Mouse (Mus musculus) heart, postnatal 25 days (tissue): Measurements from ENCODE around the gene Gm9936. TPM values are rescaled to one million over a fixed set of nuclear protein-coding genes. Genes with fewer than 3 reads are reported as not detected.
"Not testable (repeated sequence)": the region's sequence is repeated elsewhere in the genome, so short reads cannot be mapped to it uniquely, and the experiment has no call there.

Source experiments
- DNase-seq: peaks from one replicate; pipeline ENCODE4 v3.0.0; 2022; ENCODE audit warnings: low spot score
- intact Hi-C: fragments of 180-260 bp; cut with DNase I; formaldehyde crosslinking; loops from one replicate; pipeline ENCODE4 v1.15.1; 2025
- total RNA-seq, 2 experiments: library from RNA; stranded (reverse); gene quantifications; 2 replicates each; pipeline ENCODE4 v1.2.3; 2021

The Gm9936 gene
- total RNA-seq, result not detected

GRCm38 (mm10) chr5:114858582-114858981, at the start of gene Gm9936:
Gm9936 (minus strand) TSS chr5:114858682.
- intact Hi-C loops, result loop anchor here (5.0 kb wide), 1 partner anchor 151 kb away; the partner anchor contains the start of gene Tchp
- DNase-seq, result no peak

DNA sequence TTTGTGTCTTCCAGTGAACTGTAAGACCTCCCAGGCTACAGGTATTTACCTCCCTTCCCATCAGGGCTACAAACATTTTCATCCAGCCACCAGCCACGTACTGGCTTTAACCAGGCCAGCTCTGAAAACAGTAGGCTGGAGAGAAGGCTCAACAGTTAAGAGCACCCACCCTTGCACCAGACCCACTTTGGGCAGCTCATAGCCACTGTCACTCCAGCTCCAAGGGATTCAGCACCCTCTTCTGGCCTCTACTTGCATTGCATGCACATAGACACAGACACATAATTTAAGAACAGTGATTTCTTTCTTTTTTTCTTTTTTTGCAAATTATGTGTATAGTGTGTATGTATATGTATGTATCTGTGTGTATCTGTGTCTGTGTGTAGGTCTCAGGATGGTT, 43.9 kb upstream of the Gm9936 start:
- intact Hi-C loops, result loop anchor here (5.0 kb wide), 1 partner anchor 195 kb away; the partner anchor contains the start of gene Tchp

GRCm38 (mm10) chr5:114898857-114899256, 40.4 kb upstream of the Gm9936 start:
- intact Hi-C loops, result loop anchor here (5.0 kb wide), 1 partner anchor 77 kb away; the partner anchor contains the start of gene 1500011B03Rik
- DNase-seq, result no peak

More for the DNA sequence above, 43.9 kb upstream of the Gm9936 start:
- DNase-seq, result no peak

- intact Hi-C loops, result loop anchor here (5.0 kb wide), 1 partner anchor 75 kb away; the partner anchor contains the start of gene 1500011B03Rik
- DNase-seq, result peak; percentile 31
These were observed 38.9 kb upstream of the Gm9936 start for GRCm38 (mm10) chr5:114897374-114897793.

- intact Hi-C loops, result loop anchor here (5.0 kb wide), 1 partner anchor 75 kb away; the partner anchor contains the start of gene 1500011B03Rik
- no peak for DNase-seq
These were observed 38.3 kb upstream of the Gm9936 start, which contains the start of gene Oasl2 for GRCm38 (mm10) chr5:114896688-114897373. Oasl2 (plus strand) TSS chr5:114896936.

GRCm38 (mm10) chr5:114895542-114895941, 37.1 kb upstream of the Gm9936 start:
- DNase-seq, result no peak
- intact Hi-C loops, result loop anchor here (5.0 kb wide), 1 partner anchor 73 kb away; the partner anchor contains the start of gene 1500011B03Rik

DNA sequence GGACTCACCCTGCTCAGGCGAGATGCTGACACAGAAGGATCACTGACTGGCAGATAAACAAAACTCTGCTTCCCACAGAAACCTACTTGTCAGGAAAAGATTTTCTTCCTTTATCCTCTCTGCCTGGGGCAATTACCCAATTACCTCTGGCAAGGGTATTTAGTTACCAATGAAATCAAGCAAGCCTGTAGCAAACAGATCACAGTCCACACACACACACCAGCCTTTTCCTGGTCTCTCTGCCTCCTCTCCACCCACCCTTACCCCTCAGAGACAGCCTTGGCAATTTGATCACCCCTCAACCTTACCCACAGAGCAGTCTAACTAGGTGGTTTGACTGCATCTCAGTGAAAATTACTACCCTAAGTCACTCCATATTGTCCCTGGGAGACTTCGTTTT, 30.5 kb upstream of the Gm9936 start:
- intact Hi-C loops, result no loop called here
- DNase-seq, result no peak

- intact Hi-C loops, result no loop called here
- DNase-seq, result no peak
These were observed 28.3 kb upstream of the Gm9936 start for GRCm38 (mm10) chr5:114886801-114887200.

- intact Hi-C loops, result no loop called here
- no peak for DNase-seq
These were observed 24.5 kb upstream of the Gm9936 start for GRCm38 (mm10) chr5:114883022-114883421.

- intact Hi-C loops, DNase-seq: not testable (repeated sequence)
These were observed 23.8 kb upstream of the Gm9936 start for GRCm38 (mm10) chr5:114882319-114882718.

- intact Hi-C loops, result no loop called here
- DNase-seq, result no peak
These were observed 20.9 kb upstream of the Gm9936 start for GRCm38 (mm10) chr5:114879399-114879798.

DNA sequence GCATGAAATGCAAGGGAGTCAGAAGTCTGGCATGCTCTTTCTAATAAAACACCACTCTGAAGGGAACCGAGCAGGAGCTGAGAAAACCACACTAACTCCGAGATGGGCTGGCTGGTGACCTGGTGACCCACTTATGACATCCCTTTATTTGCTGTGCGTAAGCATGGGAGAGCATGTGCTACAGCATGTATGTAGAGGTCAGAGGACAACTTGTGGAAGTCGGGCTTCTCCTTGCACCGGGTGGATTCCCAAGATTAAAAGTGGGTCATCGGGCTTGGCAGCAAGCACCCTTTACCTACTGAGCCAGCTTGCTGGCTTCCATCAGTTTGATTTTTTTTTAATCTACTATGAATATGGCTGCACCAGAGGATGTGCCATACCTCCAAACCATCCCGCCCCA, 19.0 kb upstream of the Gm9936 start:
- intact Hi-C loops, result no loop called here
- DNase-seq, result no peak

- intact Hi-C loops, result no loop called here
- DNase-seq, result no peak
These were observed 17.8 kb upstream of the Gm9936 start for GRCm38 (mm10) chr5:114876331-114876730.

- intact Hi-C loops, result no loop called here
- DNase-seq, result no peak
These were observed 17.4 kb upstream of the Gm9936 start for GRCm38 (mm10) chr5:114875858-114876257.

GRCm38 (mm10) chr5:114865279-114865678, 6.8 kb upstream of the Gm9936 start:
- DNase-seq, result no peak
- intact Hi-C loops, result no loop called here

DNA sequence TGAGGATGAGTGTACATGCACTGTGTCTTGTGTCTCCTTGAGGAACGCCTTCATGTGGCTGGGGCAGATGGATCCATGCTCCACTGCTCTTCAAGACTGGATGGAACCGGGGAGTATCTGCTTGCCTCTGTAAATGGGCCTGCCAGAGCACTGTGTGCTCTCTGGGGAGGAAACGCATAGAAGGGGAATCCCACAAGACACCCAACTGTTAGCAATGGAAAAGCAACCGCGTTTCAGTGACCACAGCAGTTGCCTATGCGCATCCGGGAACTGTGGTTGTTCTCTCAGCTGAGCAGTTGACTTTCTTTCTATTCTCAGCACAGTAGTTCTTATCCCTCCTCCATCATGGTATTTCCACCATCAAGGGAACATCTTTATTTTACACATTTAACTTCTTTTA, 6.3 kb upstream of the Gm9936 start:
- intact Hi-C loops, result no loop called here
- DNase-seq, result no peak

DNA sequence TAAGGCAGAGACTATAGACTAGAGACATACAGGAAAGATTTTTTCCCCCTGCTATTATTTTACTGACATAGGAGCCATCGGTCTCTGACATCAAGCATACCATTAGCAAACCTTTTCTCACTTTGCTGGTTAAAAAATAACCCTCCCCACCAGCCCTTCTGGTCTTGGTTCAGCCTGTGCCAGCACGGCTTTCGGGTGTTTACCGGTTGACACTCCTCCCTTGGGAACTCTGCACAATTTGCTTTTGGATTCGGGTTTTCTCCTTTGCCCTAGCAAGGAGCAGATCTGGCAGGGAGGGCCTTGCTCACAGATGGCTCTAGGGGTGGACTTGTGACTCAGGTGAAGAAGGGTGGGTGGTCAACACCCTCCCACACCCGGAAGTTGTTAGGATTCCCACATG, 3.2 kb upstream of the Gm9936 start:
- intact Hi-C loops, result no loop called here
- DNase-seq, result no peak

- peak; percentile 33 for DNase-seq
These were observed 771 bp upstream of the Gm9936 start for GRCm38 (mm10) chr5:114859253-114859652.

GRCm38 (mm10) chr5:114853364-114853763, 5.1 kb downstream of the Gm9936 start, which contains the start of gene 4930519G04Rik:
4930519G04Rik (plus strand) TSS chr5:114853664.
- intact Hi-C loops, DNase-seq: not testable (repeated sequence)

More at GRCm38 (mm10) chr5:114859253-114859652, 771 bp upstream of the Gm9936 start:
- intact Hi-C loops, result loop anchor here (5.0 kb wide), 1 partner anchor 152 kb away; the partner anchor contains the start of gene Tchp

DNA sequence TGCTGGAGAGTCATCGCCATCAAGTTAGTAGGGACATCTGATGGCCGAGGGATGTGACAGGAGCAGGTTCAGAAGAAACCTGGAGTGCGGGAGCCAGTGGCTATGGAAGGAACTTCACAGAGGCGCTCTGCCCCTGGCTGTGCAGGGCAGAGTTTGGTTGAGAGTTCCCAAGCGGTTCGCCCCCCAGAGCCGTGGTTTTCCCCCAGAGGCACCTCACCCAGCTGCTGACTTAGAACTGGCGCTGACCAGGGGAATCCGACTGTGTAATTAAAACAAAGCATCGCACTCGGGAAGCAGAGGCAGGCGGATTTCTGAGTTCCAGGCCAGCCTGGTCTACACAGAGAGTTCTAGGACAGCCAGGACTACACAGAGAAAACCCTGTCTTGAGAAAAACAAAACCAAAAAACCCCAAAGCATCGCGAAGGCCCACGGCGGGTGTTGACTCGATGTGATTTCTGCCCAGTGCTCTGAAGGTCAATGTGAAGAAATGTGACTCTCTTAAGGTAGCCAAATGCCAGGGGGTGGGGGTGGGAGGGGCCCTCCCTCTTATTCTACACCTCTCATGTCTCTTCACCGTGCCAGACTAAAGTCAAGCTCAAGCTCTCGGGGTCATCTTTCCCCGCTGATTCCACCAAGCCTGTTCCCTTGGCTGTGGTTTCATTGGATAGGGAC, 6.8 kb downstream of the Gm9936 start:
- intact Hi-C loops, result no loop called here
- DNase-seq, result no peak

DNA sequence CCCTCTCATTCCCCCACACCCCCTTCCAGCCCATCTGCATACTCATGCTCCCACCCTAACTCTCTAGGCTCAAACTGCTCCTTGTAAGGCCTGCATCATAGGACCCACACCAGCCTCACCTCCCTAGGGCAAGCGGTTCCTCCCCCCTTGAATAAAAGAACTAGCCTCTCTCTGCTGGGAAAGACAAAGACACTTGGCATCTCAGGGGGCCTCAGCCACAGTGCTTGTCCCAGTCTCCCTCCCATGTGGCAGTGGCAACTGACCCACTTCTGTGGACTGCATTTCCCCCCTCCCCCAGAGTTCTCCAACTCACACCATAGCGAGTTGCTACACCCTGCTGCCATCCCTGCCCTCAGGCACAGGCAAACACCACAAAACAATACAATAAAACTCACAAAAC, 14.1 kb downstream of the Gm9936 start:
- DNase-seq, intact Hi-C loops: not testable (repeated sequence)
